Mouse (Mus musculus): ENCODE data around the gene Nanos3. TPM values are rescaled to one million over a fixed set of nuclear protein-coding genes. Genes with fewer than 3 reads are reported as not detected.

Gene Nanos3
- total and polyA plus RNA-seq, 3 experiments: not detected

- DNase-seq (ENCODE audit: extremely low read depth): peak; percentile 97
- peaks cover 3% of the 10 kb centered on the region for H3K9me3 ChIP-seq (replicated peaks; ENCODE audit: low read length)
- in situ Hi-C loops (cut with MboI; ENCODE audit: low pct_ligation_motif_present, low pct_unique_long_range_greater_than_20kb, low sequenced_read_pairs): no loop called here
- H3K27ac ChIP-seq (ENCODE audit: insufficient read depth, low read depth): no peak within 1 kb of the TSS
- H3K4me3 ChIP-seq (replicated peaks in 1 of 3; ENCODE audit: low read depth in 2 of 3, low read length in 2 of 3, poor library complexity in 1 of 3): peak within 1 kb of the TSS; percentile 81 to 88 (median 83)
- peaks cover 4 to 20% of the 10 kb centered on the region in 2 experiments; a peak in 3 of 4 replicates for H3K4me1 ChIP-seq (ENCODE audit: control insufficient read depth in 1 of 2, insufficient read depth in 2 of 2)
- H3K36me3 ChIP-seq (replicated peaks in 1 of 2; ENCODE audit: control insufficient read depth in 1 of 2, insufficient read depth in 1 of 2, low read length in 1 of 2): peaks cover 13 to 33% of the 10 kb centered on the region in 2 experiments
- TF ChIP-seq POLR2A (IDR thresholded peaks at IDR 0.05; ENCODE audit: low read depth, low read length) (peak; percentile 66), KAT2A (IDR thresholded peaks at IDR 0.05; ENCODE audit: insufficient replicate concordance, low read length) (peak; percentile 93; the same call in 1 of the 2 replicates), SMC3 (IDR thresholded peaks at IDR 0.05; ENCODE audit: low read depth, low read length) (no peak), CHD1 (IDR thresholded peaks at IDR 0.05; ENCODE audit: low read depth, low read length) (no peak), CHD2 (IDR thresholded peaks at IDR 0.05; ENCODE audit: low read length) (no peak), POLR2AphosphoS2 (IDR thresholded peaks at IDR 0.05; ENCODE audit: low read depth, low read length) (no peak), CTCF (conservative IDR thresholded peaks at IDR 0.05 in 1 of 2, IDR thresholded peaks at IDR 0.05 in 1 of 2; ENCODE audit: low read depth in 2 of 2, low read length in 2 of 2) (no peak), USF2 (conservative IDR thresholded peaks at IDR 0.05; ENCODE audit: low read depth, low read length) (0 out of 2 replicates have a peak, but pooled peaks have one; percentile 22), ZC3H11A (IDR thresholded peaks at IDR 0.05; ENCODE audit: low read depth, low read length) (no peak), HCFC1 (IDR thresholded peaks at IDR 0.05; ENCODE audit: low read depth, low read length) (peak; percentile 99), IRF4 (IDR thresholded peaks at IDR 0.05; ENCODE audit: low read depth, low read length) (no peak; the same call in 1 of the 2 replicates), SIN3A (IDR thresholded peaks at IDR 0.05; ENCODE audit: low read length) (no peak), JUND (conservative IDR thresholded peaks at IDR 0.05; ENCODE audit: low read depth, low read length) (no peak), USF1 (IDR thresholded peaks at IDR 0.05; ENCODE audit: low read depth, low read length) (no peak), E2F4 (IDR thresholded peaks at IDR 0.05; ENCODE audit: insufficient replicate concordance, low read depth, low read length) (peak; percentile 91; the same call in 1 of the 2 replicates), RAD21 (IDR thresholded peaks at IDR 0.05; ENCODE audit: low read depth, low read length) (no peak), ZMIZ1 (IDR thresholded peaks at IDR 0.05; ENCODE audit: low read depth, low read length) (no peak), ETS1 (conservative IDR thresholded peaks at IDR 0.05; ENCODE audit: low read depth, low read length) (no peak), ZKSCAN1 (IDR thresholded peaks at IDR 0.05; ENCODE audit: borderline replicate concordance, low read depth, low read length) (no peak), ZNF384 (IDR thresholded peaks at IDR 0.05; ENCODE audit: low read depth, low read length) (no peak), MYC (IDR thresholded peaks at IDR 0.05; ENCODE audit: low read depth, low read length) (peak; percentile 65; the same call in 1 of the 2 replicates), ELF1 (IDR thresholded peaks at IDR 0.05; ENCODE audit: low read depth, low read length) (peak; percentile 90), EP300 (IDR thresholded peaks at IDR 0.05; ENCODE audit: low read length) (no peak), BHLHE40 (IDR thresholded peaks at IDR 0.05; ENCODE audit: low read depth, low read length) (no peak), MXI1 (IDR thresholded peaks at IDR 0.05; ENCODE audit: low read depth, low read length) (no peak), NRF1 (IDR thresholded peaks at IDR 0.05; ENCODE audit: low read depth, low read length) (peak; percentile 99), PAX5 (IDR thresholded peaks at IDR 0.05; ENCODE audit: low read length) (no peak), TCF12 (IDR thresholded peaks at IDR 0.05; ENCODE audit: low read depth, low read length) (0 out of 2 replicates have a peak, but pooled peaks have one; percentile 36), JUN (IDR thresholded peaks at IDR 0.05; ENCODE audit: insufficient read depth, low read depth, low read length) (no peak), MAFK (IDR thresholded peaks at IDR 0.05; ENCODE audit: insufficient replicate concordance, low read length) (no peak), MEF2A (IDR thresholded peaks at IDR 0.05; ENCODE audit: borderline replicate concordance, low read depth, low read length) (peak; percentile 41; the same call in 1 of the 2 replicates), RCOR1 (conservative IDR thresholded peaks at IDR 0.05; ENCODE audit: low read depth, low read length) (no peak), UBTF (IDR thresholded peaks at IDR 0.05; ENCODE audit: low read depth, low read length) (no peak), MAZ (IDR thresholded peaks at IDR 0.05; ENCODE audit: low read depth, low read length) (no peak), MAX (IDR thresholded peaks at IDR 0.05; ENCODE audit: low read length) (peak; percentile 99), TBP (conservative IDR thresholded peaks at IDR 0.05; ENCODE audit: low read depth, low read length) (no peak), NELFE (IDR thresholded peaks at IDR 0.05; ENCODE audit: low read depth, low read length) (peak; percentile 71; the same call in 1 of the 2 replicates), GABPA (IDR thresholded peaks at IDR 0.05; ENCODE audit: insufficient replicate concordance, low read depth, low read length) (peak; percentile 48; the same call in 1 of the 2 replicates)
- H3K79me2 ChIP-seq (replicated peaks; ENCODE audit: control insufficient read depth, extremely low read depth, insufficient read depth, poor library complexity, severe bottlenecking): 0 out of 2 replicates have a peak, but pooled peaks cover 3% of the 10 kb centered on the region
- H3K27me3 ChIP-seq (replicated peaks): peaks cover 8% of the 10 kb centered on the region
- H3K4me2 ChIP-seq (ENCODE audit: insufficient read depth, low read depth, poor library complexity, severe bottlenecking): peak within 1 kb of the TSS; percentile 25; the same call in 1 of the 2 replicates
- dilution Hi-C loops (cut with MboI; ENCODE audit: extremely low pct_ligation_motif_present, extremely low pct_unique_long_range_greater_than_20kb, low sequenced_read_pairs): no loop called here
- peak within 1 kb of the TSS; percentile 58 for H3K9ac ChIP-seq (ENCODE audit: insufficient read depth, low read depth)
Measured at GRCm38 (mm10) chr8:84147769-84148530, 37.1 kb downstream of the Nanos3 start, which contains the start of the genes Cc2d1a and 4930432K21Rik. Gene Cc2d1a (minus strand): TSS chr8:84147936. Gene 4930432K21Rik (plus strand): TSS chr8:84148025.

Data from CH12.LX (cell line).